Mouse (Mus musculus): ENCODE data around the gene Kcnn4. TPM values are rescaled to one million over a fixed set of nuclear protein-coding genes. Genes with fewer than 3 reads are reported as not detected.

Gene Kcnn4
- total and polyA plus RNA-seq, 2 experiments from 2014 or later = 0.27 to 0.81 TPM

GRCm38 (mm10) chr7:24376456-24376855 is 6.4 kb downstream of the Kcnn4 start:
- H3K4me3 ChIP-seq (ENCODE audit: low read depth, low read length) = no peak overlapping the region
- H3K4me2 ChIP-seq (ENCODE audit: low read depth, low read length, poor library complexity, severe bottlenecking) = no peak overlapping the region
- no peak for TF ChIP-seq CTCF (IDR thresholded peaks at IDR 0.05)
- no peaks in the 10 kb centered on the region for H3K4me1 ChIP-seq (ENCODE audit: insufficient read depth, low read length)
- peaks cover 7% of the 10 kb centered on the region; the same call in 1 of the 2 replicates for H3K27me3 ChIP-seq (ENCODE audit: insufficient read depth, low read length)
- no peaks in the 10 kb centered on the region for H3K36me3 ChIP-seq (ENCODE audit: insufficient read depth, low read length)
- DNase-seq (ENCODE audit: low spot score) (no peak), ATAC-seq (ENCODE audit: low FRiP score) (no peak)
- 85% methylated on average over 8 of the region's 8 CpGs for WGBS
- H3K9ac ChIP-seq (replicated peaks; ENCODE audit: low read length, poor library complexity, severe bottlenecking) = no peak overlapping the region
- H3K27ac ChIP-seq (ENCODE audit: low read depth, low read length) = no peak overlapping the region
- no peaks in the 10 kb centered on the region for H3K9me3 ChIP-seq (ENCODE audit: low read length)

- TF ChIP-seq CTCF (IDR thresholded peaks at IDR 0.05) = peak; percentile 53
- Histone ChIP-seq H3K4me3 (ENCODE audit: low read depth, low read length) (peak overlapping the region; percentile 1; the same call in 1 of the 2 replicates), H3K27me3 (ENCODE audit: insufficient read depth, low read length) (peaks cover 7% of the 10 kb centered on the region; the same call in 1 of the 2 replicates), H3K9ac (replicated peaks; ENCODE audit: low read length, poor library complexity, severe bottlenecking) (no peak overlapping the region), H3K36me3 (ENCODE audit: insufficient read depth, low read length) (no peaks in the 10 kb centered on the region), H3K9me3 (ENCODE audit: low read length) (no peaks in the 10 kb centered on the region), H3K4me2 (ENCODE audit: low read depth, low read length, poor library complexity, severe bottlenecking) (peak overlapping the region; percentile 18), H3K4me1 (ENCODE audit: insufficient read depth, low read length) (no peaks in the 10 kb centered on the region), H3K27ac (ENCODE audit: low read depth, low read length) (no peak overlapping the region)
- ATAC-seq (ENCODE audit: low FRiP score) (no peak), DNase-seq (ENCODE audit: low spot score) (no peak)
- 9% methylated on average over 37 of the region's 49 CpGs for WGBS
These were observed 7.2 kb downstream of the Kcnn4 start for GRCm38 (mm10) chr7:24377091-24377865.

- no peaks in the 10 kb centered on the region for H3K9me3 ChIP-seq (ENCODE audit: low read length)
- DNase-seq (ENCODE audit: low spot score) = peak; percentile 35
- ATAC-seq (ENCODE audit: low FRiP score) = no peak
- no peak for TF ChIP-seq CTCF (IDR thresholded peaks at IDR 0.05)
- H3K36me3 ChIP-seq (ENCODE audit: insufficient read depth, low read length) = no peaks in the 10 kb centered on the region
- WGBS = 74% methylated on average over 10 of the region's 10 CpGs
- H3K4me2 ChIP-seq (ENCODE audit: low read depth, low read length, poor library complexity, severe bottlenecking) = no peak overlapping the region
- H3K9ac ChIP-seq (replicated peaks; ENCODE audit: low read length, poor library complexity, severe bottlenecking) = no peak overlapping the region
- H3K4me1 ChIP-seq (ENCODE audit: insufficient read depth, low read length) = no peaks in the 10 kb centered on the region
- H3K4me3 ChIP-seq (ENCODE audit: low read depth, low read length) = no peak overlapping the region
- peaks cover 7% of the 10 kb centered on the region; the same call in 1 of the 2 replicates for H3K27me3 ChIP-seq (ENCODE audit: insufficient read depth, low read length)
- no peak overlapping the region for H3K27ac ChIP-seq (ENCODE audit: low read depth, low read length)
These were observed 8.1 kb downstream of the Kcnn4 start for GRCm38 (mm10) chr7:24378049-24378701.

GRCm38 (mm10) chr7:24379934-24380333 is 9.9 kb downstream of the Kcnn4 start:
- Histone ChIP-seq H3K4me1 (ENCODE audit: insufficient read depth, low read length) (no peaks in the 10 kb centered on the region), H3K36me3 (ENCODE audit: insufficient read depth, low read length) (no peaks in the 10 kb centered on the region), H3K27ac (ENCODE audit: low read depth, low read length) (no peak overlapping the region), H3K9ac (replicated peaks; ENCODE audit: low read length, poor library complexity, severe bottlenecking) (no peak overlapping the region), H3K4me3 (ENCODE audit: low read depth, low read length) (no peak overlapping the region), H3K27me3 (ENCODE audit: insufficient read depth, low read length) (peaks cover 7% of the 10 kb centered on the region; the same call in 1 of the 2 replicates), H3K9me3 (ENCODE audit: low read length) (no peaks in the 10 kb centered on the region), H3K4me2 (ENCODE audit: low read depth, low read length, poor library complexity, severe bottlenecking) (no peak overlapping the region)
- ATAC-seq (ENCODE audit: low FRiP score) (no peak), DNase-seq (ENCODE audit: low spot score) (no peak)
- 68% methylated on average over 7 of the region's 7 CpGs for WGBS
- no peak for TF ChIP-seq CTCF (IDR thresholded peaks at IDR 0.05)

- 68% methylated on average over 2 of the region's 2 CpGs for WGBS
These were observed 10.3 kb downstream of the Kcnn4 start for GRCm38 (mm10) chr7:24380370-24380769.

More at GRCm38 (mm10) chr7:24380370-24380769, 10.3 kb downstream of the Kcnn4 start:
- no peak for TF ChIP-seq CTCF (IDR thresholded peaks at IDR 0.05)
- H3K4me3 ChIP-seq (ENCODE audit: low read depth, low read length) = no peak overlapping the region
- no peak overlapping the region for H3K27ac ChIP-seq (ENCODE audit: low read depth, low read length)
- no peaks in the 10 kb centered on the region for H3K4me1 ChIP-seq (ENCODE audit: insufficient read depth, low read length)
- no peaks in the 10 kb centered on the region for H3K36me3 ChIP-seq (ENCODE audit: insufficient read depth, low read length)
- H3K9ac ChIP-seq (replicated peaks; ENCODE audit: low read length, poor library complexity, severe bottlenecking) = no peak overlapping the region
- no peak overlapping the region for H3K4me2 ChIP-seq (ENCODE audit: low read depth, low read length, poor library complexity, severe bottlenecking)
- peaks cover 7% of the 10 kb centered on the region; the same call in 1 of the 2 replicates for H3K27me3 ChIP-seq (ENCODE audit: insufficient read depth, low read length)
- no peak for ATAC-seq (ENCODE audit: low FRiP score)
- no peak for DNase-seq (ENCODE audit: low spot score)
- no peaks in the 10 kb centered on the region for H3K9me3 ChIP-seq (ENCODE audit: low read length)

All from midbrain, postnatal 0 days (tissue).